Mouse (Mus musculus): Measurements from ENCODE around the gene Tbc1d23. TPM values are rescaled to one million over a fixed set of nuclear protein-coding genes. Genes with fewer than 3 reads are reported as not detected.
"Not testable (repeated sequence)": the region's sequence is repeated elsewhere in the genome, so short reads cannot be mapped to it uniquely, and the experiment has no call there.

Tbc1d23 gene
- polyA plus RNA-seq, 1 experiment from 2014 or later, result 29.9 TPM

- peaks cover 20% of the 10 kb centered on the region for H3K36me3 ChIP-seq (replicated peaks)
- no peak overlapping the region for H3K4me2 ChIP-seq
- no peak overlapping the region for H3K27ac ChIP-seq
- no peak overlapping the region for H3K4me3 ChIP-seq (replicated peaks)
- H3K4me1 ChIP-seq, result no peaks in the 10 kb centered on the region
- WGBS, result 88% methylated on average over 5 of the region's 5 CpGs
- H3K27me3 ChIP-seq, result no peaks in the 10 kb centered on the region
- no peaks in the 10 kb centered on the region for H3K9me3 ChIP-seq
- no peak for ATAC-seq (ENCODE audit: low FRiP score)
- H3K9ac ChIP-seq, result no peak overlapping the region
Observed at GRCm38 (mm10) chr16:57196590-57196989, 34.7 kb downstream of the Tbc1d23 start.

- peaks cover 27% of the 10 kb centered on the region for H3K36me3 ChIP-seq (replicated peaks)
- H3K4me1 ChIP-seq, result no peaks in the 10 kb centered on the region
- no peaks in the 10 kb centered on the region for H3K9me3 ChIP-seq
- no peak overlapping the region for H3K9ac ChIP-seq
- no peak overlapping the region for H3K4me3 ChIP-seq (replicated peaks)
- H3K4me2 ChIP-seq, result no peak overlapping the region
- H3K27me3 ChIP-seq, result no peaks in the 10 kb centered on the region
- no peak overlapping the region for H3K27ac ChIP-seq
- no peak for ATAC-seq (ENCODE audit: low FRiP score)
- WGBS, result 89% methylated on average over 14 of the region's 14 CpGs
Observed at GRCm38 (mm10) chr16:57191214-57191613, 40.1 kb downstream of the Tbc1d23 start.

GRCm38 (mm10) chr16:57190390-57190789 lies 40.9 kb downstream of the Tbc1d23 start:
- H3K9me3 ChIP-seq, result no peaks in the 10 kb centered on the region
- H3K27me3 ChIP-seq, result no peaks in the 10 kb centered on the region
- no peaks in the 10 kb centered on the region for H3K4me1 ChIP-seq
- H3K4me3 ChIP-seq (replicated peaks), result no peak overlapping the region
- H3K27ac ChIP-seq, result no peak overlapping the region
- H3K4me2 ChIP-seq, result no peak overlapping the region
- ATAC-seq (ENCODE audit: low FRiP score), result no peak
- H3K36me3 ChIP-seq (replicated peaks), result peaks cover 32% of the 10 kb centered on the region
- 94% methylated on average over 8 of the region's 8 CpGs for WGBS
- H3K9ac ChIP-seq, result no peak overlapping the region

- Histone ChIP-seq H3K4me2 (no peak overlapping the region), H3K27me3 (no peaks in the 10 kb centered on the region), H3K9ac (no peak overlapping the region), H3K4me1 (no peaks in the 10 kb centered on the region), H3K36me3 (replicated peaks) (peaks cover 32% of the 10 kb centered on the region), H3K27ac (no peak overlapping the region), H3K9me3 (no peaks in the 10 kb centered on the region), H3K4me3 (replicated peaks) (no peak overlapping the region)
- 87% methylated on average over 2 of the region's 2 CpGs for WGBS
- ATAC-seq (ENCODE audit: low FRiP score), result no peak
Observed at GRCm38 (mm10) chr16:57189493-57189892, 41.8 kb downstream of the Tbc1d23 start.

GRCm38 (mm10) chr16:57186618-57187017 lies 44.7 kb downstream of the Tbc1d23 start:
- no peak for ATAC-seq (ENCODE audit: low FRiP score)
- Histone ChIP-seq H3K27ac (no peak overlapping the region), H3K27me3 (no peaks in the 10 kb centered on the region), H3K4me1 (no peaks in the 10 kb centered on the region), H3K9ac (no peak overlapping the region), H3K4me3 (replicated peaks) (no peak overlapping the region), H3K36me3 (replicated peaks) (peaks cover 48% of the 10 kb centered on the region), H3K9me3 (no peaks in the 10 kb centered on the region), H3K4me2 (no peak overlapping the region)
- WGBS, result 92% methylated on average over 4 of the region's 4 CpGs

GRCm38 (mm10) chr16:57182037-57182436 lies 49.3 kb downstream of the Tbc1d23 start:
- Histone ChIP-seq H3K9me3 (no peaks in the 10 kb centered on the region), H3K27me3 (no peaks in the 10 kb centered on the region), H3K4me1 (no peaks in the 10 kb centered on the region), H3K4me3 (replicated peaks) (no peak overlapping the region), H3K36me3 (replicated peaks) (peaks cover 38% of the 10 kb centered on the region), H3K4me2 (no peak overlapping the region), H3K9ac (no peak overlapping the region), H3K27ac (no peak overlapping the region)
- no peak for ATAC-seq (ENCODE audit: low FRiP score)
- 91% methylated on average over 5 of the region's 5 CpGs for WGBS

GRCm38 (mm10) chr16:57181180-57181579 lies 50.1 kb downstream of the Tbc1d23 start:
- no peaks in the 10 kb centered on the region for H3K27me3 ChIP-seq
- H3K4me2 ChIP-seq, result no peak overlapping the region
- no peak for ATAC-seq (ENCODE audit: low FRiP score)
- no peak overlapping the region for H3K4me3 ChIP-seq (replicated peaks)
- 85% methylated on average over 11 of the region's 11 CpGs for WGBS
- peaks cover 41% of the 10 kb centered on the region for H3K36me3 ChIP-seq (replicated peaks)
- no peak overlapping the region for H3K27ac ChIP-seq
- no peak overlapping the region for H3K9ac ChIP-seq
- H3K9me3 ChIP-seq, result no peaks in the 10 kb centered on the region
- no peaks in the 10 kb centered on the region for H3K4me1 ChIP-seq

- Histone ChIP-seq H3K9me3 (no peaks in the 10 kb centered on the region), H3K27ac (no peak overlapping the region), H3K27me3 (no peaks in the 10 kb centered on the region), H3K4me2 (no peak overlapping the region), H3K36me3 (replicated peaks) (peaks cover 21% of the 10 kb centered on the region), H3K4me3 (replicated peaks) (no peak overlapping the region), H3K9ac (no peak overlapping the region), H3K4me1 (no peaks in the 10 kb centered on the region)
- ATAC-seq (ENCODE audit: low FRiP score), result no peak
- WGBS, result 95% methylated on average over 10 of the region's 10 CpGs
Observed at GRCm38 (mm10) chr16:57177664-57178063, 53.6 kb downstream of the Tbc1d23 start.

GRCm38 (mm10) chr16:57177254-57177653 lies 54.0 kb downstream of the Tbc1d23 start:
- H3K27ac ChIP-seq, result no peak overlapping the region
- 59% methylated on average over 2 of the region's 2 CpGs for WGBS
- H3K4me3 ChIP-seq (replicated peaks), result no peak overlapping the region
- no peaks in the 10 kb centered on the region for H3K27me3 ChIP-seq
- ATAC-seq (ENCODE audit: low FRiP score), result no peak
- no peaks in the 10 kb centered on the region for H3K9me3 ChIP-seq
- no peaks in the 10 kb centered on the region for H3K4me1 ChIP-seq
- H3K36me3 ChIP-seq (replicated peaks), result peaks cover 21% of the 10 kb centered on the region
- H3K9ac ChIP-seq, result no peak overlapping the region
- H3K4me2 ChIP-seq, result no peak overlapping the region

GRCm38 (mm10) chr16:57176276-57176675 lies 55.0 kb downstream of the Tbc1d23 start:
- peaks cover 14% of the 10 kb centered on the region for H3K36me3 ChIP-seq (replicated peaks)
- no peak overlapping the region for H3K4me2 ChIP-seq
- no peaks in the 10 kb centered on the region for H3K27me3 ChIP-seq
- 82% methylated on average over 7 of the region's 7 CpGs for WGBS
- no peak for ATAC-seq (ENCODE audit: low FRiP score)
- no peaks in the 10 kb centered on the region for H3K4me1 ChIP-seq
- no peaks in the 10 kb centered on the region for H3K9me3 ChIP-seq
- H3K4me3 ChIP-seq (replicated peaks), result no peak overlapping the region
- no peak overlapping the region for H3K9ac ChIP-seq
- H3K27ac ChIP-seq, result no peak overlapping the region

GRCm38 (mm10) chr16:57175751-57176150 lies 55.6 kb downstream of the Tbc1d23 start:
- H3K36me3 ChIP-seq (replicated peaks), result peaks cover 16% of the 10 kb centered on the region
- H3K4me3 ChIP-seq (replicated peaks), result no peak overlapping the region
- no peak overlapping the region for H3K27ac ChIP-seq
- 59% methylated on average over 2 of the region's 2 CpGs for WGBS
- no peaks in the 10 kb centered on the region for H3K9me3 ChIP-seq
- no peaks in the 10 kb centered on the region for H3K27me3 ChIP-seq
- no peak overlapping the region for H3K9ac ChIP-seq
- H3K4me1 ChIP-seq, result no peaks in the 10 kb centered on the region
- H3K4me2 ChIP-seq, result no peak overlapping the region
- no peak for ATAC-seq (ENCODE audit: low FRiP score)

GRCm38 (mm10) chr16:57174480-57174879 lies 56.8 kb downstream of the Tbc1d23 start:
- H3K9me3 ChIP-seq; ATAC-seq (ENCODE audit: low FRiP score); H3K9ac ChIP-seq; H3K27me3 ChIP-seq; H3K4me3 ChIP-seq (replicated peaks); H3K4me1 ChIP-seq; H3K4me2 ChIP-seq; H3K27ac ChIP-seq: not testable (repeated sequence)
- H3K36me3 ChIP-seq (replicated peaks), result peaks cover 13% of the 10 kb centered on the region

GRCm38 (mm10) chr16:57171570-57171969 lies 59.7 kb downstream of the Tbc1d23 start:
- H3K27ac ChIP-seq, result no peak overlapping the region
- WGBS, result 90% methylated on average over 6 of the region's 6 CpGs
- no peaks in the 10 kb centered on the region for H3K9me3 ChIP-seq
- peaks cover 8% of the 10 kb centered on the region for H3K4me1 ChIP-seq
- peaks cover 10% of the 10 kb centered on the region for H3K36me3 ChIP-seq (replicated peaks)
- H3K4me2 ChIP-seq, result no peak overlapping the region
- ATAC-seq (ENCODE audit: low FRiP score), result no peak
- H3K4me3 ChIP-seq (replicated peaks), result no peak overlapping the region
- no peaks in the 10 kb centered on the region for H3K27me3 ChIP-seq
- no peak overlapping the region for H3K9ac ChIP-seq

- WGBS, result 88% methylated on average over 8 of the region's 8 CpGs
- Histone ChIP-seq H3K27ac (no peak overlapping the region), H3K4me1 (peaks cover 10% of the 10 kb centered on the region), H3K4me2 (no peak overlapping the region), H3K4me3 (replicated peaks) (no peak overlapping the region), H3K36me3 (replicated peaks) (peaks cover 10% of the 10 kb centered on the region), H3K27me3 (no peaks in the 10 kb centered on the region), H3K9me3 (no peaks in the 10 kb centered on the region), H3K9ac (no peak overlapping the region)
- no peak for ATAC-seq (ENCODE audit: low FRiP score)
Observed at GRCm38 (mm10) chr16:57171161-57171560, 60.1 kb downstream of the Tbc1d23 start.

Measured in forebrain, embryonic 12.5 days (tissue).